Mouse (Mus musculus): ENCODE results near the gene Noxo1.

Noxo1 gene

GRCm38 (mm10) chr17:24745526-24746497, 49.8 kb downstream of the Noxo1 start:
- peak; percentile 46 to 53 for DNase-seq

- no peak for DNase-seq
Observed at GRCm38 (mm10) chr17:24746986-24747385, 51.0 kb downstream of the Noxo1 start.
